Mouse (Mus musculus) stomach, postnatal 0 days (tissue): ENCODE measurements around the gene Ptgdr2.

Source experiments
- CTCF ChIP-seq: IDR thresholded peaks from 2 replicates; pipeline ENCODE4 v1.5.1; 2016; ENCODE audit warnings: antibody characterized with exemption, low read depth, mild to moderate bottlenecking, moderate library complexity
- EP300 ChIP-seq: optimal IDR thresholded peaks from 2 replicates; pipeline ENCODE3; 2016; ENCODE audit warnings: antibody characterized with exemption

DNA sequence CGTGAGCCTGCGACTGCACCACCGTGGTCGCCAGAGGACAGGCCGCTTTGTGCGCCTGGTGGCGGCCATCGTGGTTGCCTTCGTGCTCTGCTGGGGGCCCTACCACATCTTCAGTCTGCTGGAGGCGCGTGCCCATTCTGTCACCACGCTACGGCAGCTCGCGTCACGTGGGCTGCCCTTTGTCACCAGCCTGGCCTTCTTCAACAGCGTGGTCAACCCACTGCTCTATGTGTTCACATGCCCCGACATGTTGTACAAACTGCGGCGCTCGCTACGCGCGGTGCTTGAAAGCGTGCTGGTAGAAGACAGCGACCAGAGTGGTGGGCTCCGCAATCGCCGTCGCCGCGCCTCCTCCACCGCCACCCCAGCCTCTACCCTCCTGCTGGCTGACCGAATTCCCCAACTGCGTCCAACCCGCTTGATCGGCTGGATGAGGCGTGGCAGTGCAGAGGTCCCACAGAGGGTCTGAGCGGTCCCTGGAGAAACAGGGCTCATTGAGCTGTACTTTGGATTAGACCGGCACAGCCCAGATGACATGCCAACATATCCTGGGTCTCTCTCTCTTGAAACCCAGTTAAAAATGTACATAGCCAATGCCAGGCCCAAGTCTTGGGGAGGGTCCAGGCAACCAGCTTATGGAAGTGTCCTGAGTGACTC is 4.0 kb downstream of the Ptgdr2 start:
- TF ChIP-seq EP300 (no peak), CTCF (no peak)
